Mouse (Mus musculus): ENCODE data around the gene Baz1a. TPM values are rescaled to one million over a fixed set of nuclear protein-coding genes. Genes with fewer than 3 reads are reported as not detected.

The Baz1a gene
- polyA plus RNA-seq, 1 experiment = 3.1 TPM

DNA sequence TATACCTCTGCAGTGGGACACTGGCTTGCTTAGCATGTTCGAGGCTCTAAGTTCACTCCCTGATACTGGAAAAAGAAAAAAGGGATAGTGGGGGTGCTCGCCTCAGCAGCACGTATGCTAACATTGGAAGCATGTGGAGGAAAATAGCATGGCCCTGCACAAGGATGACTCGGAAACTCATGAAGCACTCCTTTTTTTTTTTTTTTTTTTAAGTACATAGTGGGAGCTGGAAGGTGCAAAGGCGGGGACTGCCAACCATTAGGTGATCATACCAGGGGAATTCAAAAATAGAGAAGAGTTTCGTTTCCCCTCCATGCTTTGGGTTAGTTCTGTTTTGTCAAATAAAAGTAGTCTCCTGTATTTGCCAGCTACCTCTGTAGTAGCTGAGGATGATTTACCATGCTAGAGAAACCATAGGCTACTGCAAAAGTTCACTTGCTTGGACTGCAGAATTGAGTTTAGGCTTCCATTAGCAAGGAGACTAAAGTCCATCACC lies 17.1 kb downstream of the Baz1a start:
- 84% methylated on average over 6 of the region's 6 CpGs for WGBS

DNA sequence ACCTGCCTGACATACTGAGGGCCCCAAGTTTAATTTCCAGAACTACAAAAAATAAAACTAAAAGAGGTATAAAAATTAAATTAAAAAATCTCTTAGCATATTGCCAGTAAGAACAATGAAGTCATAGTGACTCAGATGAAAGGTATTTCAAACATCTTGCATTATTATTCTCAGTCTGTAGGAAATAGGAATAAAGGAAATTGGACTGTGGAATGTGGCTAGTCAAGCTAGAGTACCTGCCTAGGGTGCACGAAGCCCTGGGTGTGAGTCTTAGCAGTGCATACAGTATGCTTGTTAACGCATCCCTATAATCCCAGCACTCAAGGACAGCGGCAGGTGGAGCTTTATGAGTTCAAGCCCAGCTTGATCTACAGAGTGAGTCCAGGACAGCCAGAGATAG lies 18.2 kb downstream of the Baz1a start:
- Histone ChIP-seq H3K27me3 (ENCODE audit: control insufficient read depth, insufficient read depth, low read length) (no peaks in the 10 kb centered on the region), H3K4me3 (ENCODE audit: low read depth, low read length) (no peak overlapping the region), H3K36me3 (ENCODE audit: control insufficient read depth, insufficient read depth, low read length) (no peaks in the 10 kb centered on the region), H3K4me1 (ENCODE audit: control insufficient read depth, insufficient read depth, insufficient read length, low read length) (no peaks in the 10 kb centered on the region), H3K27ac (ENCODE audit: insufficient read depth, low read depth, low read length) (no peak overlapping the region)
- WGBS = 56% methylated on average over 3 of the region's 3 CpGs
- TF ChIP-seq POLR2A (IDR thresholded peaks at IDR 0.05; ENCODE audit: low read depth, low read length) (no peak), CTCF (IDR thresholded peaks at IDR 0.05; ENCODE audit: extremely low read depth, insufficient read length, insufficient replicate concordance, low read depth, low read length) (no peak)

More for the DNA sequence above, 17.1 kb downstream of the Baz1a start:
- no peaks in the 10 kb centered on the region for H3K27me3 ChIP-seq (ENCODE audit: control insufficient read depth, insufficient read depth, low read length)
- H3K27ac ChIP-seq (ENCODE audit: insufficient read depth, low read depth, low read length) = no peak overlapping the region
- no peaks in the 10 kb centered on the region for H3K36me3 ChIP-seq (ENCODE audit: control insufficient read depth, insufficient read depth, low read length)
- no peak overlapping the region for H3K4me3 ChIP-seq (ENCODE audit: low read depth, low read length)
- no peaks in the 10 kb centered on the region for H3K4me1 ChIP-seq (ENCODE audit: control insufficient read depth, insufficient read depth, insufficient read length, low read length)
- TF ChIP-seq CTCF (IDR thresholded peaks at IDR 0.05; ENCODE audit: extremely low read depth, insufficient read length, insufficient replicate concordance, low read depth, low read length) (no peak), POLR2A (IDR thresholded peaks at IDR 0.05; ENCODE audit: low read depth, low read length) (no peak)

GRCm38 (mm10) chr12:54994418-54994817 lies 19.7 kb downstream of the Baz1a start:
- no peaks in the 10 kb centered on the region for H3K36me3 ChIP-seq (ENCODE audit: control insufficient read depth, insufficient read depth, low read length)
- H3K27me3 ChIP-seq (ENCODE audit: control insufficient read depth, insufficient read depth, low read length) = no peaks in the 10 kb centered on the region
- 86% methylated on average over 4 of the region's 4 CpGs for WGBS
- no peaks in the 10 kb centered on the region for H3K4me1 ChIP-seq (ENCODE audit: control insufficient read depth, insufficient read depth, insufficient read length, low read length)
- TF ChIP-seq CTCF (IDR thresholded peaks at IDR 0.05; ENCODE audit: extremely low read depth, insufficient read length, insufficient replicate concordance, low read depth, low read length) = no peak
- no peak for TF ChIP-seq POLR2A (IDR thresholded peaks at IDR 0.05; ENCODE audit: low read depth, low read length)
- H3K4me3 ChIP-seq (ENCODE audit: low read depth, low read length) = no peak overlapping the region
- H3K27ac ChIP-seq (ENCODE audit: insufficient read depth, low read depth, low read length) = no peak overlapping the region

- WGBS = 84% methylated on average over 6 of the region's 6 CpGs
- no peaks in the 10 kb centered on the region for H3K36me3 ChIP-seq (ENCODE audit: control insufficient read depth, insufficient read depth, low read length)
- H3K4me3 ChIP-seq (ENCODE audit: low read depth, low read length) = no peak overlapping the region; the same call in 1 of the 2 replicates
- TF ChIP-seq POLR2A (IDR thresholded peaks at IDR 0.05; ENCODE audit: low read depth, low read length) (no peak), CTCF (IDR thresholded peaks at IDR 0.05; ENCODE audit: extremely low read depth, insufficient read length, insufficient replicate concordance, low read depth, low read length) (no peak)
- H3K27me3 ChIP-seq (ENCODE audit: control insufficient read depth, insufficient read depth, low read length) = no peaks in the 10 kb centered on the region
- H3K4me1 ChIP-seq (ENCODE audit: control insufficient read depth, insufficient read depth, insufficient read length, low read length) = no peaks in the 10 kb centered on the region
- no peak overlapping the region for H3K27ac ChIP-seq (ENCODE audit: insufficient read depth, low read depth, low read length)
Measured at GRCm38 (mm10) chr12:54994068-54994386, 20.1 kb downstream of the Baz1a start.

DNA sequence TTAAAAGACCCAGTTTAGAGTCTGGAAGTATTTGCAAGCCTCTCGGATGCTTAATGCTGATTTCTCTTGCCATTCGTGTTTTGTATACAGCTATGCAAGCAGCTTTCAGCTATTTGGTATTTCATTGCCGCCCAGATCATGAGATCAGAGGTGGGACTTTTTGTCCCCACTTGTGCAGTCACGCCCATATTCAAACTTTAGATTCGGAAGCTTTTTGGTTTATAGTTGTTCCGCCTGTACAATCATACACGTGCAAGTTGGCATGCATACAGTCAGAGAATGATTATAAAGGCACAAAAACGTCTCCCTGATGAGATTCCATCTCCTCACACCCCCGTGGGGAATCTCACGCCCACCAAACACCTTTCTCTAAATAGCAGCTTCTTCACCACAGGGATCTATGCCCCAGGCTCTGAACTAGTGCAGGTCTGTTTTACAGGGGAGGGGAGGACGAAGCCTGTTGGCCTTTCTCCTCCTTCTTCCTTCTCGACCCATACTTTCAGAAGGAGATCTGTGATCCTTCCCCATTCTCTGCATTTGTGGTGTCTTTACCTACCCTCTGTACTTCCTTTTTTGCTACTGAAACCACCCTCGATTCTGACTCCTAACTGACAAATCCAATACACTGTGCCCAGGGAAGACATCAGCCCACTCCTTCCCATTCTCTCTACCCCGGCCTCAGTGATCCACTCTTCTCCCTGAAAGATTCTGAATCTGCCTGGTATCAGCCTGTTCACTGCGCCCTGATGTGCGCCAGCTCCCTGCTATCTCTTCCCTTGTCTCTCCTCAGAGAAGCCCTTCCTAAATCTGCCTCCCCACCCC lies 20.7 kb downstream of the Baz1a start:
- no peak overlapping the region; the same call in 1 of the 2 replicates for H3K4me3 ChIP-seq (ENCODE audit: low read depth, low read length)
- H3K27me3 ChIP-seq (ENCODE audit: control insufficient read depth, insufficient read depth, low read length) = no peaks in the 10 kb centered on the region
- no peak overlapping the region for H3K27ac ChIP-seq (ENCODE audit: insufficient read depth, low read depth, low read length)
- WGBS = 44% methylated on average over 16 of the region's 16 CpGs
- H3K4me1 ChIP-seq (ENCODE audit: control insufficient read depth, insufficient read depth, insufficient read length, low read length) = no peaks in the 10 kb centered on the region
- no peak for TF ChIP-seq POLR2A (IDR thresholded peaks at IDR 0.05; ENCODE audit: low read depth, low read length)
- no peak for TF ChIP-seq CTCF (IDR thresholded peaks at IDR 0.05; ENCODE audit: extremely low read depth, insufficient read length, insufficient replicate concordance, low read depth, low read length)
- no peaks in the 10 kb centered on the region for H3K36me3 ChIP-seq (ENCODE audit: control insufficient read depth, insufficient read depth, low read length)

DNA sequence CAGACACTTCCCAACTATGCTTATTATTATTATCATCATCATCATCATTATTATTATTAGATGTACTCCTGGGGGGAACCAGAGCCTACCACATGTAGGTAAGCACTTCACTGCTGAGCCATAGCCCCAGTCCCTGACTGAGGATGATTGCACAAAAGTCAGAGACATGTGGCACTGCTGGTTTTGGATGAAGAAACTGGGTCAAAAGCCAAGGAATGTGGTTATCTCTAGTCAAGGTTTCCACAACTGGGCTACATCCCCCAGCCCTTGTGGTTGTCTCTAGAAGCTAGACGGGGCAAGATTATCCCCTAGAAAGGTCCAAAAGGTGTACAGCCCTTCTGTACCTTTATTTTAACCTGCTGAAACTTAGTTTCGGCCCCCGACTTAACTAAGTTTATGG lies 21.3 kb downstream of the Baz1a start:
- WGBS = 64% methylated on average over 3 of the region's 3 CpGs
- no peaks in the 10 kb centered on the region for H3K4me1 ChIP-seq (ENCODE audit: control insufficient read depth, insufficient read depth, insufficient read length, low read length)
- no peak for TF ChIP-seq CTCF (IDR thresholded peaks at IDR 0.05; ENCODE audit: extremely low read depth, insufficient read length, insufficient replicate concordance, low read depth, low read length)
- TF ChIP-seq POLR2A (IDR thresholded peaks at IDR 0.05; ENCODE audit: low read depth, low read length) = no peak
- no peaks in the 10 kb centered on the region for H3K27me3 ChIP-seq (ENCODE audit: control insufficient read depth, insufficient read depth, low read length)
- no peak overlapping the region for H3K4me3 ChIP-seq (ENCODE audit: low read depth, low read length)
- H3K36me3 ChIP-seq (ENCODE audit: control insufficient read depth, insufficient read depth, low read length) = no peaks in the 10 kb centered on the region
- no peak overlapping the region for H3K27ac ChIP-seq (ENCODE audit: insufficient read depth, low read depth, low read length)

GRCm38 (mm10) chr12:54988323-54988850 lies 25.8 kb downstream of the Baz1a start:
- no peak overlapping the region for H3K4me3 ChIP-seq (ENCODE audit: low read depth, low read length)
- TF ChIP-seq POLR2A (IDR thresholded peaks at IDR 0.05; ENCODE audit: low read depth, low read length) (no peak), CTCF (IDR thresholded peaks at IDR 0.05; ENCODE audit: extremely low read depth, insufficient read length, insufficient replicate concordance, low read depth, low read length) (no peak)
- no peaks in the 10 kb centered on the region for H3K36me3 ChIP-seq (ENCODE audit: control insufficient read depth, insufficient read depth, low read length)
- H3K27me3 ChIP-seq (ENCODE audit: control insufficient read depth, insufficient read depth, low read length) = no peaks in the 10 kb centered on the region
- no peak overlapping the region for H3K27ac ChIP-seq (ENCODE audit: insufficient read depth, low read depth, low read length)
- peaks cover 4% of the 10 kb centered on the region; the same call in 1 of the 2 replicates for H3K4me1 ChIP-seq (ENCODE audit: control insufficient read depth, insufficient read depth, insufficient read length, low read length)
- 78% methylated on average over 4 of the region's 4 CpGs for WGBS
